Mouse (Mus musculus) heart, postnatal 4 days (tissue): Measurements from ENCODE around the gene Tmem234. TPM values are rescaled to one million over a fixed set of nuclear protein-coding genes. Genes with fewer than 3 reads are reported as not detected.

Experiments
- DNase-seq: peaks from one replicate; pipeline ENCODE4 v3.0.0; 2021
- total RNA-seq, 2 experiments: library from RNA; stranded (reverse); gene quantifications; 2 replicates each; pipeline ENCODE4 v1.2.3; 2021

The Tmem234 gene
- total RNA-seq, 2 experiments from 2014 or later: 64.8 to 72.1 TPM

GRCm38 (mm10) chr4:129580347-129580746, 20.1 kb upstream of the Tmem234 start:
- no peak for DNase-seq

GRCm38 (mm10) chr4:129582251-129582650, 18.2 kb upstream of the Tmem234 start:
- DNase-seq: no peak

- no peak for DNase-seq
Observed at GRCm38 (mm10) chr4:129584370-129584769, 16.1 kb upstream of the Tmem234 start.

- DNase-seq: peak; percentile 90
Observed at GRCm38 (mm10) chr4:129584884-129585608, 15.4 kb upstream of the Tmem234 start.

GRCm38 (mm10) chr4:129585773-129586172, 14.7 kb upstream of the Tmem234 start:
- no peak for DNase-seq

GRCm38 (mm10) chr4:129586943-129587342, 13.5 kb upstream of the Tmem234 start:
- no peak for DNase-seq

GRCm38 (mm10) chr4:129588865-129589264, 11.6 kb upstream of the Tmem234 start:
- no peak for DNase-seq

GRCm38 (mm10) chr4:129608426-129609025, 8.1 kb downstream of the Tmem234 start:
- peak; percentile 88 for DNase-seq

- DNase-seq: no peak
Observed at GRCm38 (mm10) chr4:129609139-129609631, 8.7 kb downstream of the Tmem234 start.

GRCm38 (mm10) chr4:129610026-129610425, 9.6 kb downstream of the Tmem234 start:
- no peak for DNase-seq

GRCm38 (mm10) chr4:129610472-129610871, 10.0 kb downstream of the Tmem234 start:
- DNase-seq: no peak

- peak; percentile 75 for DNase-seq
Observed at GRCm38 (mm10) chr4:129614093-129614492, 13.6 kb downstream of the Tmem234 start, which contains the start of gene Dcdc2b. Dcdc2b (minus strand) TSS chr4:129614257.

GRCm38 (mm10) chr4:129615801-129616290, 15.4 kb downstream of the Tmem234 start:
- DNase-seq: no peak

- no peak for DNase-seq
Observed at GRCm38 (mm10) chr4:129616631-129617030, 16.2 kb downstream of the Tmem234 start.

GRCm38 (mm10) chr4:129617121-129617641, 16.7 kb downstream of the Tmem234 start:
- DNase-seq: no peak

- DNase-seq: no peak
Observed at GRCm38 (mm10) chr4:129618031-129618430, 17.6 kb downstream of the Tmem234 start.

- DNase-seq: peak; percentile 97
Observed at GRCm38 (mm10) chr4:129618786-129619691, 18.6 kb downstream of the Tmem234 start, which contains the start of gene Iqcc. Iqcc (minus strand) TSS chr4:129619099.

- DNase-seq: no peak
Observed at GRCm38 (mm10) chr4:129620419-129621282, 20.2 kb downstream of the Tmem234 start.

- DNase-seq: peak; percentile 37
Observed at GRCm38 (mm10) chr4:129621283-129621841, 20.9 kb downstream of the Tmem234 start.

- no peak for DNase-seq
Observed at GRCm38 (mm10) chr4:129622120-129622802, 21.8 kb downstream of the Tmem234 start.
